Mouse (Mus musculus) kidney, adult 2 months (tissue): Measurements from ENCODE around the gene Klrc3. TPM values are rescaled to one million over a fixed set of nuclear protein-coding genes. Genes with fewer than 3 reads are reported as not detected.

Experiments used
- DNase-seq: peaks from one replicate; pipeline ENCODE4 v3.0.0; 2021
- H3K27ac ChIP-seq: fragments of 200-500 bp; 2 replicates; pipeline ENCODE4 v1.5.1; 2012; ENCODE audit warnings: low read depth, low read length, control low read depth, inconsistent platforms; ENCODE audit not compliant: insufficient read depth
- H3K27me3 ChIP-seq: fragments of 200-500 bp; replicated peaks from 2 replicates; pipeline ENCODE4 v1.6.1; 2012; ENCODE audit warnings: mild to moderate bottlenecking, moderate library complexity, low read length, inconsistent platforms; ENCODE audit not compliant: control insufficient read depth, insufficient read depth
- H3K36me3 ChIP-seq: fragments of 200-500 bp; 2 replicates; pipeline ENCODE4 v1.6.1; 2012; ENCODE audit warnings: mild to moderate bottlenecking, moderate library complexity, low read length, inconsistent platforms; ENCODE audit not compliant: control insufficient read depth, insufficient read depth
- H3K4me1 ChIP-seq: fragments of 200-500 bp; 2 replicates; pipeline ENCODE4 v1.6.1; 2011; ENCODE audit warnings: low read length; ENCODE audit not compliant: control insufficient read depth, insufficient read depth
- H3K4me3 ChIP-seq: fragments of 200-500 bp; 2 replicates; pipeline ENCODE4 v1.5.1; 2011; ENCODE audit warnings: mild to moderate bottlenecking, low read depth, low read length, control low read depth; ENCODE audit not compliant: insufficient read depth
- CTCF ChIP-seq: fragments of 200-500 bp; conservative IDR thresholded peaks from 2 replicates; pipeline ENCODE4 v1.5.1; 2011; ENCODE audit warnings: low read depth, mild to moderate bottlenecking, control low read depth, low read length, moderate library complexity, mixed read lengths; ENCODE audit not compliant: insufficient read depth, insufficient read length
- POLR2A ChIP-seq: fragments of 200-500 bp; IDR thresholded peaks from one replicate; pipeline ENCODE4 v1.6.1; 2011; ENCODE audit warnings: low read depth, low read length, control low read depth
- WGBS: fragments of 180-500 bp; shearing (Covaris S2); methylation state at CpG from one replicate; pipeline ENCODE4 v1.1.7; 2018; 5-methylcytosine and 5-hydroxymethylcytosine counted together
- polyA plus RNA-seq: library from polyadenylated mRNA; depleted of rRNA; stranded (reverse); fragments of >200 nt; gene quantifications from 2 replicates; pipeline ENCODE4 v1.2.3, GENCODE M21; 2012; rRNA removed

The Klrc3 gene
- polyA plus RNA-seq, 1 experiment, result 0.17 TPM

GRCm38 (mm10) chr6:129623735-129624134 is 19.4 kb downstream of the Klrc3 start, which contains the start of gene Klrk1:
Gene Klrk1, minus strand, starts transcription at chr6:129623864.
- WGBS, result 72% methylated on average over 4 of the region's 4 CpGs
- H3K27ac ChIP-seq, result no peak within 1 kb of the TSS
- no peaks in the 10 kb centered on the region for H3K36me3 ChIP-seq
- H3K4me1 ChIP-seq, result no peaks in the 10 kb centered on the region
- no peaks in the 10 kb centered on the region for H3K27me3 ChIP-seq
- H3K4me3 ChIP-seq, result no peak within 1 kb of the TSS
- no peak for DNase-seq
- TF ChIP-seq POLR2A (no peak), CTCF (no peak)

- Histone ChIP-seq H3K4me3 (no peak overlapping the region), H3K27ac (no peak overlapping the region), H3K4me1 (no peaks in the 10 kb centered on the region), H3K27me3 (no peaks in the 10 kb centered on the region; the same call in 1 of the 2 replicates), H3K36me3 (no peaks in the 10 kb centered on the region)
- no peak for DNase-seq
- TF ChIP-seq CTCF (no peak), POLR2A (no peak)
These were observed 34.8 kb downstream of the Klrc3 start for GRCm38 (mm10) chr6:129608372-129608771.

- no peak within 1 kb of the TSS for H3K4me3 ChIP-seq
- no peak within 1 kb of the TSS for H3K27ac ChIP-seq
- TF ChIP-seq CTCF (no peak), POLR2A (no peak)
- DNase-seq, result no peak
- no peaks in the 10 kb centered on the region for H3K36me3 ChIP-seq
- no peaks in the 10 kb centered on the region; the same call in 1 of the 2 replicates for H3K27me3 ChIP-seq
- H3K4me1 ChIP-seq, result no peaks in the 10 kb centered on the region
- WGBS, result 73% methylated on average over 3 of the region's 3 CpGs
These were observed 51.6 kb downstream of the Klrc3 start, which contains the start of gene Klrd1 for GRCm38 (mm10) chr6:129591508-129591907. Gene Klrd1, plus strand, starts transcription at chr6:129591782.

Other genes with a start within 250 kb of the Klrc3 start
- 0.24 and 0.41 TPM in 2 replicates for gene Clec1b, start 246.0 kb downstream of the Klrc3 start, polyA plus RNA-seq
- gene Clec9a, start 234.5 kb downstream of the Klrc3 start, polyA plus RNA-seq, result 0.42 and 0.86 TPM in 2 replicates
- gene Clec1a, start 191.3 kb downstream of the Klrc3 start, polyA plus RNA-seq, result 2.6 and 2.8 TPM in 2 replicates
- gene Olr1, start 136.2 kb downstream of the Klrc3 start, polyA plus RNA-seq, result 0.03 and 0.17 TPM in 2 replicates
- 124 and 212 TPM in 2 replicates for gene Tmem52b, start 130.8 kb downstream of the Klrc3 start, polyA plus RNA-seq
- gene Gabarapl1, start 110.2 kb downstream of the Klrc3 start, polyA plus RNA-seq, result 648 and 804 TPM in 2 replicates
- 0.30 TPM in 1 of 2 replicates, not detected in the other for gene Klre1, start 65.4 kb downstream of the Klrc3 start, polyA plus RNA-seq
- gene Klrd1, start 51.6 kb downstream of the Klrc3 start, polyA plus RNA-seq, result 0.72 TPM in 1 of 2 replicates, not detected in the other
- 0.18 and 0.41 TPM in 2 replicates for gene Klrk1, start 19.5 kb downstream of the Klrc3 start, polyA plus RNA-seq
- gene Klrc2, start 17.4 kb upstream of the Klrc3 start, polyA plus RNA-seq, result 0.06 and 0.26 TPM in 2 replicates
- gene Klrc1, start 35.6 kb upstream of the Klrc3 start, polyA plus RNA-seq, result 0.34 TPM in 1 of 2 replicates, not detected in the other
- gene Klri1, start 73.8 kb upstream of the Klrc3 start, polyA plus RNA-seq, result not detected in 2 replicates
- gene Klri2, start 97.1 kb upstream of the Klrc3 start, polyA plus RNA-seq, result 0.01 and 0.06 TPM in 2 replicates
- gene Gm156, start 140.9 kb upstream of the Klrc3 start, polyA plus RNA-seq, result not detected in 2 replicates
- gene Gm17631, start 219.3 kb upstream of the Klrc3 start, polyA plus RNA-seq, result not detected in 2 replicates
- 0.11 TPM in 1 of 2 replicates, not detected in the other for gene Klra17, start 233.3 kb upstream of the Klrc3 start, polyA plus RNA-seq